In the genomic region with DNA sequence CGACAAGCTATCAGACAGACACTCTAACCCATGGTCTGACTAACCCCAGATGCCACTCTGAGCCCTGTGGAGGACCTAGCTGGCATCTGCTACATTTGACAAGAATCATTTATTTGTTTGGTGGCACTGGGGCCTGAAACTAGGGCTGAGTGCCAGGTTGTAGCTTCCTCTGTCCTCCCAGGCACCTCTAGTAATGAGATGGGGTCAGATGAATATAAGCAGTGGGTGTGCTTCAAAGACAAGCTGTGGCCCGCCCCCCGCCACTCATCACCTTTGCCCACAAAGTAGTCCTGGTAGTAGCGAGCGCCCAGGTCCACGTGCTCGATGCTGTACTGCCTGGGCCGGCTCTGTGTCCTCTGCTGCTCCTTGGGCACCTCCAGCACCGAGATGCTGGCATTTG, we compare ENCODE assay signal across 23 mouse cellular contexts.
"Had no signal": no experiment of that assay in that cellular context is flagged by ENCODE, and none has a peak within 500 bp of the region (broad histone marks: within the 10 kb centered on the region; RNA-seq: fewer than 3 reads in every experiment).

No protein-coding gene starts in this region.

- H3K4me2 ChIP-seq: heart, embryonic 12.5 days; hindbrain, embryonic 13.5 days; hindbrain, embryonic 15.5 days; limb, embryonic 13.5 days; limb, embryonic 15.5 days; liver, embryonic 12.5 days had no signal

- H3K4me3 ChIP-seq: heart, embryonic 10.5 days; heart, embryonic 12.5 days; hindbrain, embryonic 13.5 days; hindbrain, embryonic 15.5 days; layer of hippocampus, adult 2 months; limb, embryonic 13.5 days; limb, embryonic 15.5 days; liver, embryonic 12.5 days had no signal

- DNase-seq: gastrocnemius, postnatal 14 days; gastrocnemius, postnatal 36 days; heart, adult 18-20 months; heart, postnatal 10 days; heart, postnatal 36 days; kidney, adult 18-20 months; kidney, adult 8-10 months; kidney, postnatal 10 days; kidney, postnatal 25 days; kidney, postnatal 4 days; layer of hippocampus, adult 9-11 months; layer of hippocampus, postnatal 36 days had no signal

- H3K9me3 ChIP-seq: heart, embryonic 10.5 days; hindbrain, embryonic 13.5 days; hindbrain, embryonic 15.5 days; limb, embryonic 15.5 days had no signal

- ATAC-seq: hindbrain, postnatal 0 days; intestine, postnatal 0 days; liver, embryonic 12.5 days had no signal

- H3K9ac ChIP-seq: heart, embryonic 12.5 days; hindbrain, embryonic 13.5 days; hindbrain, embryonic 15.5 days; limb, embryonic 13.5 days; limb, embryonic 15.5 days; liver, embryonic 12.5 days; liver, embryonic 14.5 days had no signal

- H3K27me3 ChIP-seq: hindbrain, embryonic 13.5 days; hindbrain, embryonic 15.5 days; limb, embryonic 13.5 days; limb, embryonic 15.5 days; liver, embryonic 12.5 days had no signal

- H3K27ac ChIP-seq: heart, embryonic 10.5 days; hindbrain, embryonic 13.5 days; hindbrain, embryonic 15.5 days; hindbrain, postnatal 0 days; layer of hippocampus, adult 2 months; limb, embryonic 13.5 days; limb, embryonic 15.5 days; liver, embryonic 12.5 days; liver, embryonic 14.5 days had no signal

- H3K4me1 ChIP-seq: heart, embryonic 10.5 days; hindbrain, embryonic 13.5 days; hindbrain, embryonic 15.5 days; limb, embryonic 13.5 days had no signal
